Mouse (Mus musculus) liver, embryonic 11.5 days (tissue): ENCODE measurements at regions not wholly inside any gene's neighbourhood (a gene's known extent, or its start where the extent isn't known, plus 50 kb on each side); places are given as distances from the start of the nearest gene placed in this dataset.

Experiments used
- ATAC-seq: fragments of 200-750 bp; cut with Nextera tagmentation; replicated peaks from 2 replicates; pipeline ENCODE4 v1.8.0; 2017; ENCODE audit warnings: moderate number of reproducible peaks, mild to moderate bottlenecking, moderate TSS enrichment, moderate library complexity; ENCODE audit not compliant: low FRiP score
- DNase-seq: peaks from one replicate; pipeline ENCODE4 v3.0.0-alpha.2; 2017; ENCODE audit warnings: low spot score
- H3K27ac ChIP-seq: fragments of 300-500 bp; sonication (generic); 2 replicates; pipeline ENCODE4 v1.5.1; 2014; ENCODE audit warnings: mild to moderate bottlenecking, low read depth, low read length, control low read depth
- H3K27me3 ChIP-seq: fragments of 300-500 bp; sonication (generic); replicated peaks from 2 replicates; pipeline ENCODE4 v1.6.1; 2014; ENCODE audit warnings: low read length, mixed read lengths; ENCODE audit not compliant: control insufficient read depth, insufficient read depth
- H3K36me3 ChIP-seq: fragments of 300-500 bp; sonication (generic); 2 replicates; pipeline ENCODE4 v1.6.1; 2014; ENCODE audit warnings: mild to moderate bottlenecking, low read length, moderate library complexity, mixed read lengths; ENCODE audit not compliant: control insufficient read depth, insufficient read depth
- H3K4me1 ChIP-seq: fragments of 300-500 bp; sonication (generic); replicated peaks from 2 replicates; pipeline ENCODE4 v1.6.1; 2014; ENCODE audit warnings: low read length, mixed read lengths; ENCODE audit not compliant: control insufficient read depth, insufficient read depth
- H3K4me2 ChIP-seq: fragments of 300-500 bp; sonication (generic); 2 replicates; pipeline ENCODE4 v1.6.1; 2014; ENCODE audit warnings: mild to moderate bottlenecking, control low read depth, moderate library complexity
- H3K4me3 ChIP-seq: fragments of 300-500 bp; sonication (generic); 2 replicates; pipeline ENCODE4 v1.5.1; 2014; ENCODE audit warnings: low read depth, low read length, control low read depth
- H3K9ac ChIP-seq: fragments of 300-500 bp; sonication (generic); 2 replicates; pipeline ENCODE4 v1.6.1; 2014; ENCODE audit warnings: low read depth, low read length, control low read depth
- H3K9me3 ChIP-seq: fragments of 300-500 bp; sonication (generic); 2 replicates; pipeline ENCODE4 v1.6.1; 2016; ENCODE audit warnings: low read length, inconsistent platforms, mixed read lengths; ENCODE audit not compliant: control insufficient read depth
- WGBS: fragments of 180-500 bp; shearing (Covaris S2); extraction: QIAGEN DNeasy Blood & Tissue Kit; methylation state at CpG from one replicate; pipeline ENCODE4 v1.1.7; 2014; 5-methylcytosine and 5-hydroxymethylcytosine counted together

GRCm38 (mm10) chr7:129068137-129068536 is 188.7 kb upstream of the Plpp4 start:
- Histone ChIP-seq H3K4me3 (no peak overlapping the region), H3K9ac (no peak overlapping the region), H3K4me1 (no peaks in the 10 kb centered on the region), H3K36me3 (no peaks in the 10 kb centered on the region), H3K27me3 (no peaks in the 10 kb centered on the region), H3K27ac (no peak overlapping the region), H3K9me3 (no peaks in the 10 kb centered on the region), H3K4me2 (no peak overlapping the region)
- ATAC-seq: no peak
- DNase-seq: no peak
- 93% methylated on average over 4 of the region's 4 CpGs for WGBS

- Histone ChIP-seq H3K27me3 (no peaks in the 10 kb centered on the region), H3K27ac (no peak overlapping the region), H3K9ac (no peak overlapping the region), H3K36me3 (no peaks in the 10 kb centered on the region), H3K4me1 (no peaks in the 10 kb centered on the region), H3K9me3 (no peaks in the 10 kb centered on the region), H3K4me3 (no peak overlapping the region), H3K4me2 (no peak overlapping the region)
- WGBS: 79% methylated on average over 6 of the region's 6 CpGs
- DNase-seq (no peak), ATAC-seq (no peak)
Observed at GRCm38 (mm10) chr7:129079786-129080185, 177.0 kb upstream of the Plpp4 start.

GRCm38 (mm10) chr7:129091441-129091840 is 165.4 kb upstream of the Plpp4 start:
- H3K27me3 ChIP-seq: no peaks in the 10 kb centered on the region
- no peak overlapping the region for H3K4me3 ChIP-seq
- H3K9ac ChIP-seq: no peak overlapping the region
- H3K4me1 ChIP-seq: no peaks in the 10 kb centered on the region
- no peak overlapping the region for H3K27ac ChIP-seq
- no peak overlapping the region for H3K4me2 ChIP-seq
- WGBS: 55% methylated on average over 4 of the region's 4 CpGs
- H3K9me3 ChIP-seq: no peaks in the 10 kb centered on the region
- no peak for ATAC-seq
- DNase-seq: no peak
- H3K36me3 ChIP-seq: no peaks in the 10 kb centered on the region

- DNase-seq (no peak), ATAC-seq (no peak)
- Histone ChIP-seq H3K9me3 (no peaks in the 10 kb centered on the region), H3K27ac (no peak overlapping the region), H3K4me2 (no peak overlapping the region), H3K4me3 (no peak overlapping the region), H3K9ac (no peak overlapping the region), H3K4me1 (no peaks in the 10 kb centered on the region), H3K27me3 (no peaks in the 10 kb centered on the region), H3K36me3 (no peaks in the 10 kb centered on the region)
- 50% methylated on average over 3 of the region's 3 CpGs for WGBS
Observed at GRCm38 (mm10) chr7:129096374-129097069, 160.3 kb upstream of the Plpp4 start.

GRCm38 (mm10) chr7:129102437-129102836 is 154.4 kb upstream of the Plpp4 start:
- H3K4me2 ChIP-seq: no peak overlapping the region
- H3K36me3 ChIP-seq: no peaks in the 10 kb centered on the region
- ATAC-seq (no peak), DNase-seq (no peak)
- no peak overlapping the region for H3K27ac ChIP-seq
- no peak overlapping the region for H3K9ac ChIP-seq
- no peaks in the 10 kb centered on the region for H3K9me3 ChIP-seq
- 72% methylated on average over 4 of the region's 4 CpGs for WGBS
- no peaks in the 10 kb centered on the region for H3K27me3 ChIP-seq
- no peak overlapping the region for H3K4me3 ChIP-seq
- no peaks in the 10 kb centered on the region for H3K4me1 ChIP-seq

- H3K27ac ChIP-seq: no peak overlapping the region
- ATAC-seq (no peak), DNase-seq (no peak)
- H3K36me3 ChIP-seq: no peaks in the 10 kb centered on the region
- no peaks in the 10 kb centered on the region for H3K9me3 ChIP-seq
- H3K4me3 ChIP-seq: no peak overlapping the region
- H3K9ac ChIP-seq: no peak overlapping the region
- no peak overlapping the region for H3K4me2 ChIP-seq
- no peaks in the 10 kb centered on the region for H3K27me3 ChIP-seq
- no peaks in the 10 kb centered on the region for H3K4me1 ChIP-seq
Observed at GRCm38 (mm10) chr7:129134176-129134575, 122.7 kb upstream of the Plpp4 start.

GRCm38 (mm10) chr7:129134661-129135215 is 122.1 kb upstream of the Plpp4 start:
- Histone ChIP-seq H3K36me3 (no peaks in the 10 kb centered on the region), H3K9me3 (no peaks in the 10 kb centered on the region), H3K4me1 (no peaks in the 10 kb centered on the region), H3K27me3 (no peaks in the 10 kb centered on the region), H3K4me3 (no peak overlapping the region), H3K4me2 (no peak overlapping the region), H3K27ac (no peak overlapping the region), H3K9ac (no peak overlapping the region)
- ATAC-seq (no peak), DNase-seq (no peak)
- 38% methylated on average over 4 of the region's 4 CpGs for WGBS

GRCm38 (mm10) chr7:129137303-129137990 is 119.4 kb upstream of the Plpp4 start:
- no peak overlapping the region for H3K4me3 ChIP-seq
- no peak overlapping the region for H3K4me2 ChIP-seq
- ATAC-seq: no peak
- no peaks in the 10 kb centered on the region for H3K36me3 ChIP-seq
- no peak overlapping the region for H3K27ac ChIP-seq
- H3K4me1 ChIP-seq: no peaks in the 10 kb centered on the region
- WGBS: 80% methylated on average over 11 of the region's 11 CpGs
- no peak overlapping the region for H3K9ac ChIP-seq
- no peaks in the 10 kb centered on the region for H3K9me3 ChIP-seq
- no peaks in the 10 kb centered on the region for H3K27me3 ChIP-seq
- DNase-seq: no peak
